Mouse (Mus musculus) midbrain, embryonic 10.5 days (tissue): ENCODE results near the gene Atg9b. TPM values are rescaled to one million over a fixed set of nuclear protein-coding genes. Genes with fewer than 3 reads are reported as not detected.

Experiments
- DNase-seq: peaks from one replicate; pipeline ENCODE4 v3.0.0-alpha.2; 2017; ENCODE audit warnings: low spot score
- H3K27ac ChIP-seq: fragments of 300-500 bp; sonication (generic); replicated peaks from 2 replicates; pipeline ENCODE4 v1.5.1; 2016; ENCODE audit warnings: mild to moderate bottlenecking
- H3K27me3 ChIP-seq: fragments of 300-500 bp; sonication (generic); 2 replicates; pipeline ENCODE4 v1.6.1; 2016; ENCODE audit warnings: low read depth, mild to moderate bottlenecking; ENCODE audit not compliant: poor library complexity, severe bottlenecking
- H3K36me3 ChIP-seq: fragments of 300-500 bp; sonication (generic); 2 replicates; pipeline ENCODE4 v1.6.1; 2016; ENCODE audit warnings: mild to moderate bottlenecking, moderate library complexity
- H3K4me1 ChIP-seq: fragments of 300-500 bp; sonication (generic); 2 replicates; pipeline ENCODE4 v1.6.1; 2016
- H3K4me3 ChIP-seq: fragments of 300-500 bp; sonication (generic); 2 replicates; pipeline ENCODE4 v1.5.1; 2016; ENCODE audit warnings: mild to moderate bottlenecking, moderate library complexity
- H3K9me3 ChIP-seq: fragments of 300-500 bp; sonication (generic); replicated peaks from 2 replicates; pipeline ENCODE4 v1.6.1; 2016; ENCODE audit warnings: mild to moderate bottlenecking
- WGBS: fragments of 180-500 bp; shearing (Covaris S2); methylation state at CpG from one replicate; pipeline ENCODE4 v1.1.7; 2016; 5-methylcytosine and 5-hydroxymethylcytosine counted together
- polyA plus RNA-seq: library from polyadenylated mRNA; unstranded; fragments of >200 nt; fragmentation: Nextera tagmentation; extraction: Ambion mirVana; gene quantifications from 2 replicates; pipeline ENCODE4 v1.2.1, GENCODE M21; 2016

Atg9b gene
- polyA plus RNA-seq, 1 experiment from 2014 or later: 0.72 TPM

- H3K27ac ChIP-seq: no peak overlapping the region
- no peaks in the 10 kb centered on the region for H3K9me3 ChIP-seq
- H3K4me3 ChIP-seq: no peak overlapping the region
- DNase-seq: no peak
- 88% methylated on average over 9 of the region's 9 CpGs for WGBS
- H3K36me3 ChIP-seq: peaks cover 27% of the 10 kb centered on the region
- H3K4me1 ChIP-seq: peaks cover 46% of the 10 kb centered on the region
- peaks cover 6% of the 10 kb centered on the region; the same call in 1 of the 2 replicates for H3K27me3 ChIP-seq
Observed at GRCm38 (mm10) chr5:24420381-24420780, 28.4 kb upstream of the Atg9b start.

GRCm38 (mm10) chr5:24417587-24417986 lies 25.6 kb upstream of the Atg9b start:
- no peak overlapping the region for H3K27ac ChIP-seq
- 87% methylated on average over 10 of the region's 10 CpGs for WGBS
- H3K36me3 ChIP-seq: peaks cover 27% of the 10 kb centered on the region
- H3K4me3 ChIP-seq: no peak overlapping the region
- H3K4me1 ChIP-seq: peaks cover 36% of the 10 kb centered on the region
- DNase-seq: no peak
- H3K27me3 ChIP-seq: peaks cover 6% of the 10 kb centered on the region; the same call in 1 of the 2 replicates
- no peaks in the 10 kb centered on the region for H3K9me3 ChIP-seq

GRCm38 (mm10) chr5:24416222-24416736 lies 24.3 kb upstream of the Atg9b start:
- peaks cover 6% of the 10 kb centered on the region; the same call in 1 of the 2 replicates for H3K27me3 ChIP-seq
- peak; percentile 61 for DNase-seq
- WGBS: 3% methylated on average over 21 of the region's 21 CpGs

GRCm38 (mm10) chr5:24413938-24414337 lies 22.0 kb upstream of the Atg9b start:
- Histone ChIP-seq H3K27ac (no peak overlapping the region), H3K4me1 (peaks cover 34% of the 10 kb centered on the region), H3K27me3 (peaks cover 6% of the 10 kb centered on the region; the same call in 1 of the 2 replicates), H3K9me3 (no peaks in the 10 kb centered on the region), H3K36me3 (peaks cover 11% of the 10 kb centered on the region), H3K4me3 (no peak overlapping the region)
- 84% methylated on average over 13 of the region's 13 CpGs for WGBS
- DNase-seq: no peak

More at GRCm38 (mm10) chr5:24416222-24416736, 24.3 kb upstream of the Atg9b start:
- Histone ChIP-seq H3K27ac (no peak overlapping the region; the same call in none of the 2 replicates), H3K4me1 (peaks cover 27% of the 10 kb centered on the region), H3K9me3 (no peaks in the 10 kb centered on the region), H3K4me3 (peak overlapping the region; percentile 17; the same call in 1 of the 2 replicates), H3K36me3 (peaks cover 27% of the 10 kb centered on the region)

- H3K27me3 ChIP-seq: peaks cover 6% of the 10 kb centered on the region; the same call in 1 of the 2 replicates
- no peaks in the 10 kb centered on the region for H3K9me3 ChIP-seq
- no peak within 1 kb of the TSS for H3K4me3 ChIP-seq
- WGBS: 44% methylated on average over 11 of the region's 11 CpGs
- H3K36me3 ChIP-seq: peaks cover 11% of the 10 kb centered on the region
- DNase-seq: no peak
- peaks cover 37% of the 10 kb centered on the region for H3K4me1 ChIP-seq
- no peak within 1 kb of the TSS for H3K27ac ChIP-seq
Observed at GRCm38 (mm10) chr5:24413042-24413693, 21.2 kb upstream of the Atg9b start, which contains the start of gene Asic3. TSS of gene Asic3 (plus strand) at chr5:24413392.

- no peak overlapping the region for H3K4me3 ChIP-seq
- peaks cover 37% of the 10 kb centered on the region for H3K4me1 ChIP-seq
- H3K9me3 ChIP-seq: no peaks in the 10 kb centered on the region
- H3K36me3 ChIP-seq: peaks cover 22% of the 10 kb centered on the region
- no peak overlapping the region for H3K27ac ChIP-seq
- H3K27me3 ChIP-seq: no peaks in the 10 kb centered on the region
- no peak for DNase-seq
- WGBS: 92% methylated on average over 2 of the region's 2 CpGs
Observed at GRCm38 (mm10) chr5:24412063-24412462, 20.1 kb upstream of the Atg9b start.

- Histone ChIP-seq H3K36me3 (peaks cover 44% of the 10 kb centered on the region), H3K9me3 (no peaks in the 10 kb centered on the region), H3K4me1 (peaks cover 23% of the 10 kb centered on the region), H3K27ac (no peak overlapping the region; the same call in 1 of the 2 replicates), H3K27me3 (no peaks in the 10 kb centered on the region), H3K4me3 (no peak overlapping the region)
- no peak for DNase-seq
- WGBS: 82% methylated on average over 2 of the region's 2 CpGs
Observed at GRCm38 (mm10) chr5:24409466-24409865, 17.5 kb upstream of the Atg9b start.

- Histone ChIP-seq H3K4me3 (no peak overlapping the region), H3K27me3 (no peaks in the 10 kb centered on the region), H3K4me1 (peaks cover 18% of the 10 kb centered on the region), H3K9me3 (no peaks in the 10 kb centered on the region), H3K36me3 (peaks cover 51% of the 10 kb centered on the region), H3K27ac (no peak overlapping the region)
- no peak for DNase-seq
- WGBS: 95% methylated on average over 13 of the region's 13 CpGs
Observed at GRCm38 (mm10) chr5:24408651-24409050, 16.7 kb upstream of the Atg9b start.

GRCm38 (mm10) chr5:24405389-24405876 lies 13.5 kb upstream of the Atg9b start:
- no peak for DNase-seq
- 69% methylated on average over 3 of the region's 3 CpGs for WGBS
- Histone ChIP-seq H3K27me3 (no peaks in the 10 kb centered on the region), H3K4me3 (no peak overlapping the region), H3K9me3 (no peaks in the 10 kb centered on the region), H3K36me3 (peaks cover 84% of the 10 kb centered on the region), H3K27ac (no peak overlapping the region), H3K4me1 (peaks cover 11% of the 10 kb centered on the region)

GRCm38 (mm10) chr5:24404594-24405360 lies 12.8 kb upstream of the Atg9b start:
- H3K9me3 ChIP-seq: no peaks in the 10 kb centered on the region
- H3K27me3 ChIP-seq: no peaks in the 10 kb centered on the region
- H3K36me3 ChIP-seq: peaks cover 90% of the 10 kb centered on the region
- DNase-seq: no peak
- no peak overlapping the region for H3K4me3 ChIP-seq
- WGBS: 88% methylated on average over 6 of the region's 6 CpGs
- H3K4me1 ChIP-seq: peaks cover 13% of the 10 kb centered on the region
- H3K27ac ChIP-seq: no peak overlapping the region

GRCm38 (mm10) chr5:24401969-24402368 lies 10.0 kb upstream of the Atg9b start:
- DNase-seq: no peak
- Histone ChIP-seq H3K9me3 (no peaks in the 10 kb centered on the region), H3K27ac (no peak overlapping the region), H3K36me3 (peaks cover 68% of the 10 kb centered on the region), H3K27me3 (no peaks in the 10 kb centered on the region), H3K4me1 (0 out of 2 replicates have a peak, but pooled peaks cover 3% of the 10 kb centered on the region), H3K4me3 (no peak overlapping the region)
- WGBS: 92% methylated on average over 9 of the region's 9 CpGs

- H3K27me3 ChIP-seq: no peaks in the 10 kb centered on the region
- no peak overlapping the region for H3K4me3 ChIP-seq
- H3K27ac ChIP-seq: no peak overlapping the region
- H3K4me1 ChIP-seq: 0 out of 2 replicates have a peak, but pooled peaks cover 3% of the 10 kb centered on the region
- no peak for DNase-seq
- peaks cover 63% of the 10 kb centered on the region for H3K36me3 ChIP-seq
- H3K9me3 ChIP-seq: no peaks in the 10 kb centered on the region
- WGBS: 93% methylated on average over 5 of the region's 5 CpGs
Observed at GRCm38 (mm10) chr5:24400911-24401605, 9.1 kb upstream of the Atg9b start.
